Mouse (Mus musculus): ENCODE results near the gene Pdzrn3. TPM values are rescaled to one million over a fixed set of nuclear protein-coding genes. Genes with fewer than 3 reads are reported as not detected.

The Pdzrn3 gene
- polyA plus RNA-seq, 2 experiments = 0.36 to 0.92 TPM

DNA sequence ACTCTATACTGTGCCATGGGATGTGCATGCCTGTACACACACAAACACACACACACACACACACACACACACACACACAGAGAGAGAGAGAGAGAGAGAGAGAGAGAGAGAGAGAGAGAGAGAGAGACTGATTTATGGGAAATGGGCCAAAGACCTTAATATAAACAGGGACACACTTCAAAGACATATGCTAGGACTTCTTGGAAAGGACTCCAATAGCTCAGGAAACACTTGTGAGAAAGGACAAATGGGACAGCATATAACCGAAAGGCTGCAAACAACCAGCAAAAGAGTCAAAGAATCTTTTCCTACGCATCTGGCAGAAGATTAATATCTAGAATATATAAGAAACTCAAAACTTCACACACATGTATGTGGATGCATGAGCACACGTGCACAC lies 43.2 kb downstream of the Pdzrn3 start:
- Histone ChIP-seq H3K9ac (replicated peaks) (no peak overlapping the region), H3K4me2 (ENCODE audit: low read depth) (no peak overlapping the region), H3K4me3 (ENCODE audit: insufficient read depth in 1 of 2, low read depth in 2 of 2, low read length in 2 of 2) (no peak overlapping the region), H3K27me3 (ENCODE audit: control insufficient read depth, insufficient read depth, low read length) (no peaks in the 10 kb centered on the region), H3K9me3 (ENCODE audit: control insufficient read depth, low read length) (no peaks in the 10 kb centered on the region), H3K27ac (no peak overlapping the region), H3K36me3 (replicated peaks; ENCODE audit: control insufficient read depth, insufficient read depth, low read depth) (no peaks in the 10 kb centered on the region), H3K4me1 (replicated peaks; ENCODE audit: control insufficient read depth in 2 of 2, insufficient read depth in 2 of 2, low read length in 1 of 2) (peaks cover 0 to 6% of the 10 kb centered on the region in 2 experiments; a peak in 2 of 4 replicates)
- no peak for DNase-seq (ENCODE audit: low read depth in 3 of 3, low spot score in 3 of 3)
- TF ChIP-seq CTCF (IDR thresholded peaks at IDR 0.05; ENCODE audit: low read depth) (no peak), EP300 (IDR thresholded peaks at IDR 0.05; ENCODE audit: low read depth) (no peak)
- ATAC-seq (ENCODE audit: insufficient read depth) = no peak
- WGBS (ENCODE audit: insufficient replicate concordance) = 63% methylated on average over 3 of the region's 3 CpGs

- H3K27me3 ChIP-seq (ENCODE audit: control insufficient read depth, insufficient read depth, low read length) = no peaks in the 10 kb centered on the region
- no peaks in the 10 kb centered on the region for H3K9me3 ChIP-seq (ENCODE audit: control insufficient read depth, low read length)
- peaks cover 0 to 8% of the 10 kb centered on the region in 2 experiments; a peak in 3 of 4 replicates for H3K4me1 ChIP-seq (replicated peaks; ENCODE audit: control insufficient read depth in 2 of 2, insufficient read depth in 2 of 2, low read length in 1 of 2)
- no peak overlapping the region for H3K4me2 ChIP-seq (ENCODE audit: low read depth)
- WGBS (ENCODE audit: insufficient replicate concordance) = 17% methylated on average over 5 of the region's 5 CpGs
- no peak overlapping the region for H3K27ac ChIP-seq
- H3K4me3 ChIP-seq (ENCODE audit: insufficient read depth in 1 of 2, low read depth in 2 of 2, low read length in 2 of 2) = no peak overlapping the region
- ATAC-seq (ENCODE audit: insufficient read depth) (no peak), DNase-seq (ENCODE audit: low read depth in 3 of 3, low spot score in 3 of 3) (no peak)
- TF ChIP-seq EP300 (IDR thresholded peaks at IDR 0.05; ENCODE audit: low read depth) = no peak
- no peak for TF ChIP-seq CTCF (IDR thresholded peaks at IDR 0.05; ENCODE audit: low read depth)
- no peaks in the 10 kb centered on the region for H3K36me3 ChIP-seq (replicated peaks; ENCODE audit: control insufficient read depth, insufficient read depth, low read depth)
- no peak overlapping the region for H3K9ac ChIP-seq (replicated peaks)
These were observed 47.3 kb downstream of the Pdzrn3 start for GRCm38 (mm10) chr6:101330392-101330791.

- peaks cover 0 to 8% of the 10 kb centered on the region in 2 experiments; a peak in 3 of 4 replicates for H3K4me1 ChIP-seq (replicated peaks; ENCODE audit: control insufficient read depth in 2 of 2, insufficient read depth in 2 of 2, low read length in 1 of 2)
- H3K27me3 ChIP-seq (ENCODE audit: control insufficient read depth, insufficient read depth, low read length) = no peaks in the 10 kb centered on the region
- DNase-seq (ENCODE audit: low read depth in 3 of 3, low spot score in 3 of 3) = no peak
- no peaks in the 10 kb centered on the region for H3K9me3 ChIP-seq (ENCODE audit: control insufficient read depth, low read length)
- H3K4me3 ChIP-seq (ENCODE audit: insufficient read depth in 1 of 2, low read depth in 2 of 2, low read length in 2 of 2) = no peak overlapping the region
- H3K4me2 ChIP-seq (ENCODE audit: low read depth) = no peak overlapping the region
- TF ChIP-seq EP300 (IDR thresholded peaks at IDR 0.05; ENCODE audit: low read depth) (no peak), CTCF (IDR thresholded peaks at IDR 0.05; ENCODE audit: low read depth) (no peak)
- ATAC-seq (ENCODE audit: insufficient read depth) = no peak
- no peaks in the 10 kb centered on the region for H3K36me3 ChIP-seq (replicated peaks; ENCODE audit: control insufficient read depth, insufficient read depth, low read depth)
- no peak overlapping the region for H3K9ac ChIP-seq (replicated peaks)
- 32% methylated on average over 6 of the region's 6 CpGs for WGBS (ENCODE audit: insufficient replicate concordance)
- H3K27ac ChIP-seq = no peak overlapping the region
These were observed 48.2 kb downstream of the Pdzrn3 start for GRCm38 (mm10) chr6:101329499-101329898.

DNA sequence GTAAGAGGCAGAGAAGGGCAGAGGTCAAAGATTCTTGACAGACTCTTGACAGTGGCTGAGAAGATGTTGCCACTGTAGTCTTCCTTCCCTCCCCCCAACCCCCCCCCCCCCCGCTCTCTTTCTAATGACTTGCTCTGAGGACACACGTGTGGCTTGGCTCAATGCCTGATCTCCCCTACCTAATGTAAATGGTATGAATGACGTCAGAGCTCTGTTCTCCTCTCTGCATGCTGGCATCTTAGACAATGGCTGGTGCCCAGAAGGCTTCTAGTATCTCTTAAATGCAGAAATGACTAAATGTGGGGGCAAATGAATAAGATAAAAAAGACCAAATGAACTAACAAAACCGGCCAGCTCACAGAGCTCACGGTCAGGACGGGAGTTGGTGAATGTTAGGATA lies 49.2 kb downstream of the Pdzrn3 start:
- no peaks in the 10 kb centered on the region for H3K27me3 ChIP-seq (ENCODE audit: control insufficient read depth, insufficient read depth, low read length)
- H3K36me3 ChIP-seq (replicated peaks; ENCODE audit: control insufficient read depth, insufficient read depth, low read depth) = no peaks in the 10 kb centered on the region
- no peak overlapping the region for H3K27ac ChIP-seq
- 54% methylated on average over 5 of the region's 6 CpGs for WGBS (ENCODE audit: insufficient replicate concordance)
- no peaks in the 10 kb centered on the region for H3K9me3 ChIP-seq (ENCODE audit: control insufficient read depth, low read length)
- ATAC-seq (ENCODE audit: insufficient read depth) = no peak
- H3K4me1 ChIP-seq (replicated peaks; ENCODE audit: control insufficient read depth in 2 of 2, insufficient read depth in 2 of 2, low read length in 1 of 2) = peaks cover 0 to 8% of the 10 kb centered on the region in 2 experiments; a peak in 3 of 4 replicates
- no peak for DNase-seq (ENCODE audit: low read depth in 3 of 3, low spot score in 3 of 3)
- H3K4me3 ChIP-seq (ENCODE audit: insufficient read depth in 1 of 2, low read depth in 2 of 2, low read length in 2 of 2) = no peak overlapping the region
- H3K9ac ChIP-seq (replicated peaks) = no peak overlapping the region
- no peak overlapping the region for H3K4me2 ChIP-seq (ENCODE audit: low read depth)
- TF ChIP-seq EP300 (IDR thresholded peaks at IDR 0.05; ENCODE audit: low read depth) (no peak), CTCF (IDR thresholded peaks at IDR 0.05; ENCODE audit: low read depth) (no peak)

- Histone ChIP-seq H3K9ac (replicated peaks) (no peak overlapping the region), H3K4me3 (ENCODE audit: insufficient read depth in 1 of 2, low read depth in 2 of 2, low read length in 2 of 2) (no peak overlapping the region), H3K4me2 (ENCODE audit: low read depth) (no peak overlapping the region), H3K36me3 (replicated peaks; ENCODE audit: control insufficient read depth, insufficient read depth, low read depth) (no peaks in the 10 kb centered on the region), H3K9me3 (ENCODE audit: control insufficient read depth, low read length) (no peaks in the 10 kb centered on the region), H3K27me3 (ENCODE audit: control insufficient read depth, insufficient read depth, low read length) (no peaks in the 10 kb centered on the region), H3K4me1 (replicated peaks; ENCODE audit: control insufficient read depth in 2 of 2, insufficient read depth in 2 of 2, low read length in 1 of 2) (peaks cover 0 to 8% of the 10 kb centered on the region in 2 experiments; a peak in 3 of 4 replicates), H3K27ac (no peak overlapping the region)
- WGBS (ENCODE audit: insufficient replicate concordance) = 73% methylated on average over 5 of the region's 5 CpGs
- DNase-seq (ENCODE audit: low read depth in 3 of 3, low spot score in 3 of 3) = no peak
- TF ChIP-seq CTCF (IDR thresholded peaks at IDR 0.05; ENCODE audit: low read depth) = no peak
- no peak for TF ChIP-seq EP300 (IDR thresholded peaks at IDR 0.05; ENCODE audit: low read depth)
- no peak for ATAC-seq (ENCODE audit: insufficient read depth)
These were observed 50.0 kb downstream of the Pdzrn3 start for GRCm38 (mm10) chr6:101327741-101328140.

Measured in liver, embryonic 14.5 days (tissue).